Mouse (Mus musculus) stomach, embryonic 16.5 days (tissue): ENCODE data around the gene Gpr83. TPM values are rescaled to one million over a fixed set of nuclear protein-coding genes. Genes with fewer than 3 reads are reported as not detected.

Experiments
- ATAC-seq: fragments of 200-750 bp; cut with Nextera tagmentation; 2 replicates; pipeline ENCODE4 v1.8.0; 2017; ENCODE audit warnings: moderate number of reproducible peaks, moderate TSS enrichment; ENCODE audit not compliant: insufficient read depth, low FRiP score
- H3K27ac ChIP-seq: fragments of 300-500 bp; sonication (generic); 2 replicates; pipeline ENCODE4 v1.5.1; 2014; ENCODE audit warnings: low read length
- H3K27me3 ChIP-seq: fragments of 300-500 bp; sonication (generic); 2 replicates; pipeline ENCODE4 v1.6.1; 2014; ENCODE audit warnings: low read length, control low read depth, mixed read lengths; ENCODE audit not compliant: control insufficient read depth, insufficient read depth
- H3K36me3 ChIP-seq: fragments of 300-500 bp; sonication (generic); 2 replicates; pipeline ENCODE4 v1.6.1; 2014; ENCODE audit warnings: low read length; ENCODE audit not compliant: control insufficient read depth, insufficient read depth
- H3K4me1 ChIP-seq: fragments of 300-500 bp; sonication (generic); 2 replicates; pipeline ENCODE4 v1.6.1; 2014; ENCODE audit warnings: low read length, control low read depth, mixed read lengths; ENCODE audit not compliant: control insufficient read depth, insufficient read depth
- H3K4me2 ChIP-seq: fragments of 300-500 bp; sonication (generic); 2 replicates; pipeline ENCODE4 v1.6.1; 2014; ENCODE audit warnings: low read depth, low read length, mixed read lengths
- H3K4me3 ChIP-seq: fragments of 300-500 bp; sonication (generic); replicated peaks from 2 replicates; pipeline ENCODE4 v1.5.1; 2014; ENCODE audit warnings: mild to moderate bottlenecking, low read length
- H3K9ac ChIP-seq: fragments of 300-500 bp; sonication (generic); 2 replicates; pipeline ENCODE4 v1.6.1; 2014; ENCODE audit warnings: low read length
- H3K9me3 ChIP-seq: fragments of 300-500 bp; sonication (generic); replicated peaks from 2 replicates; pipeline ENCODE4 v1.6.1; 2016; ENCODE audit warnings: low read length, control low read depth; ENCODE audit not compliant: control insufficient read depth
- WGBS: fragments of 180-500 bp; shearing (Covaris S2); extraction: QIAGEN DNeasy Blood & Tissue Kit; methylation state at CpG from one replicate; pipeline ENCODE4 v1.1.7; 2014; 5-methylcytosine and 5-hydroxymethylcytosine counted together
- polyA plus RNA-seq: library from polyadenylated mRNA; unstranded; fragments of >200 nt; fragmentation: Nextera tagmentation; extraction: Ambion mirVana; gene quantifications from 2 replicates; pipeline ENCODE4 v1.2.1, GENCODE M21; 2015

Gene Gpr83
- polyA plus RNA-seq, 1 experiment from 2014 or later, result 0.65 TPM

- H3K27ac ChIP-seq, result no peak overlapping the region
- peak; percentile 80 for ATAC-seq
Measured at GRCm38 (mm10) chr9:14841878-14842761, 17.9 kb upstream of the Gpr83 start.

GRCm38 (mm10) chr9:14843311-14843857 is 16.6 kb upstream of the Gpr83 start:
- Histone ChIP-seq H3K9me3 (no peaks in the 10 kb centered on the region; the same call in 1 of the 2 replicates), H3K27me3 (no peaks in the 10 kb centered on the region), H3K4me3 (no peak overlapping the region), H3K36me3 (no peaks in the 10 kb centered on the region), H3K4me2 (no peak overlapping the region), H3K27ac (no peak overlapping the region), H3K4me1 (0 out of 2 replicates have a peak, but pooled peaks cover 4% of the 10 kb centered on the region), H3K9ac (no peak overlapping the region)
- ATAC-seq, result no peak
- 93% methylated on average over 6 of the region's 6 CpGs for WGBS

More at GRCm38 (mm10) chr9:14841878-14842761, 17.9 kb upstream of the Gpr83 start:
- Histone ChIP-seq H3K4me3 (no peak overlapping the region), H3K9me3 (no peaks in the 10 kb centered on the region; the same call in 1 of the 2 replicates), H3K9ac (no peak overlapping the region), H3K27me3 (no peaks in the 10 kb centered on the region), H3K4me1 (0 out of 2 replicates have a peak, but pooled peaks cover 4% of the 10 kb centered on the region), H3K4me2 (no peak overlapping the region), H3K36me3 (no peaks in the 10 kb centered on the region)
- 68% methylated on average over 10 of the region's 10 CpGs for WGBS

GRCm38 (mm10) chr9:14843901-14844300 is 16.1 kb upstream of the Gpr83 start:
- no peak overlapping the region for H3K27ac ChIP-seq
- H3K27me3 ChIP-seq, result no peaks in the 10 kb centered on the region
- no peak for ATAC-seq
- no peaks in the 10 kb centered on the region; the same call in 1 of the 2 replicates for H3K9me3 ChIP-seq
- WGBS, result 90% methylated on average over 3 of the region's 3 CpGs
- H3K4me2 ChIP-seq, result no peak overlapping the region
- no peaks in the 10 kb centered on the region for H3K36me3 ChIP-seq
- no peak overlapping the region for H3K4me3 ChIP-seq
- H3K9ac ChIP-seq, result no peak overlapping the region
- 0 out of 2 replicates have a peak, but pooled peaks cover 4% of the 10 kb centered on the region for H3K4me1 ChIP-seq

GRCm38 (mm10) chr9:14846428-14846827 is 13.6 kb upstream of the Gpr83 start:
- Histone ChIP-seq H3K4me2 (no peak overlapping the region), H3K9me3 (no peaks in the 10 kb centered on the region; the same call in 1 of the 2 replicates), H3K4me3 (no peak overlapping the region), H3K27ac (no peak overlapping the region), H3K4me1 (0 out of 2 replicates have a peak, but pooled peaks cover 4% of the 10 kb centered on the region), H3K36me3 (no peaks in the 10 kb centered on the region), H3K27me3 (no peaks in the 10 kb centered on the region), H3K9ac (no peak overlapping the region)
- no peak for ATAC-seq
- WGBS, result 49% methylated on average over 5 of the region's 5 CpGs

GRCm38 (mm10) chr9:14848267-14848935 is 11.6 kb upstream of the Gpr83 start:
- H3K9ac ChIP-seq, result no peak overlapping the region
- no peaks in the 10 kb centered on the region for H3K4me1 ChIP-seq
- no peak for ATAC-seq
- H3K9me3 ChIP-seq, result no peaks in the 10 kb centered on the region; the same call in 1 of the 2 replicates
- H3K4me3 ChIP-seq, result no peak overlapping the region
- no peaks in the 10 kb centered on the region for H3K27me3 ChIP-seq
- no peak overlapping the region for H3K4me2 ChIP-seq
- H3K36me3 ChIP-seq, result no peaks in the 10 kb centered on the region
- H3K27ac ChIP-seq, result no peak overlapping the region
- WGBS, result 80% methylated on average over 1 of the region's 1 CpGs

GRCm38 (mm10) chr9:14854585-14854984 is 5.4 kb upstream of the Gpr83 start:
- peaks cover 13% of the 10 kb centered on the region for H3K27me3 ChIP-seq
- no peak overlapping the region for H3K9ac ChIP-seq
- WGBS, result 76% methylated on average over 4 of the region's 4 CpGs
- H3K4me2 ChIP-seq, result no peak overlapping the region
- H3K4me3 ChIP-seq, result no peak overlapping the region
- no peak for ATAC-seq
- no peaks in the 10 kb centered on the region for H3K36me3 ChIP-seq
- no peak overlapping the region for H3K27ac ChIP-seq
- H3K4me1 ChIP-seq, result no peaks in the 10 kb centered on the region
- no peaks in the 10 kb centered on the region for H3K9me3 ChIP-seq

GRCm38 (mm10) chr9:14856922-14857654 is 2.9 kb upstream of the Gpr83 start:
- H3K9me3 ChIP-seq, result no peaks in the 10 kb centered on the region
- H3K4me2 ChIP-seq, result no peak overlapping the region
- WGBS, result 43% methylated on average over 4 of the region's 4 CpGs
- no peak overlapping the region for H3K4me3 ChIP-seq
- peaks cover 5% of the 10 kb centered on the region; the same call in 1 of the 2 replicates for H3K4me1 ChIP-seq
- H3K27ac ChIP-seq, result no peak overlapping the region
- no peak for ATAC-seq
- H3K9ac ChIP-seq, result no peak overlapping the region
- peaks cover 31% of the 10 kb centered on the region for H3K27me3 ChIP-seq
- no peaks in the 10 kb centered on the region for H3K36me3 ChIP-seq

- peaks cover 5% of the 10 kb centered on the region; the same call in 1 of the 2 replicates for H3K4me1 ChIP-seq
- H3K27me3 ChIP-seq, result peaks cover 31% of the 10 kb centered on the region
- no peaks in the 10 kb centered on the region for H3K36me3 ChIP-seq
- WGBS, result 65% methylated on average over 7 of the region's 7 CpGs
- no peaks in the 10 kb centered on the region for H3K9me3 ChIP-seq
- H3K27ac ChIP-seq, result no peak overlapping the region
- no peak overlapping the region for H3K9ac ChIP-seq
- H3K4me3 ChIP-seq, result no peak overlapping the region
- H3K4me2 ChIP-seq, result no peak overlapping the region
- no peak for ATAC-seq
Measured at GRCm38 (mm10) chr9:14858170-14858706, 1.8 kb upstream of the Gpr83 start.
